Mouse (Mus musculus) limb, embryonic 11.5 days (tissue): Measurements from ENCODE around the gene Klf14. TPM values are rescaled to one million over a fixed set of nuclear protein-coding genes. Genes with fewer than 3 reads are reported as not detected.
A peak's percentile ranks its signal among the peaks of the same experiment; 100 is the strongest.

Experiments
- ATAC-seq: fragments of 200-750 bp; cut with Nextera tagmentation; 2 replicates; pipeline ENCODE4 v1.8.0; 2017; ENCODE audit warnings: low read depth; ENCODE audit not compliant: insufficient number of reproducible peaks, low FRiP score, low TSS enrichment
- DNase-seq: peaks from one replicate; pipeline ENCODE4 v3.0.0-alpha.2; 2015; ENCODE audit warnings: low spot score
- H3K27ac ChIP-seq: fragments of 300-500 bp; sonication (generic); replicated peaks from 2 replicates; pipeline ENCODE4 v1.5.1; 2014; ENCODE audit warnings: low read depth, mild to moderate bottlenecking, low read length
- H3K27me3 ChIP-seq: fragments of 300-500 bp; sonication (generic); 2 replicates; pipeline ENCODE4 v1.6.1; 2014; ENCODE audit warnings: mild to moderate bottlenecking, low read length, mixed read lengths; ENCODE audit not compliant: control insufficient read depth, insufficient read depth
- H3K36me3 ChIP-seq: fragments of 300-500 bp; sonication (generic); 2 replicates; pipeline ENCODE4 v1.6.1; 2014; ENCODE audit warnings: mild to moderate bottlenecking, low read length, moderate library complexity, mixed read lengths; ENCODE audit not compliant: control insufficient read depth, insufficient read depth
- H3K4me1 ChIP-seq: fragments of 300-500 bp; sonication (generic); 2 replicates; pipeline ENCODE4 v1.6.1; 2014; ENCODE audit warnings: low read length, mixed read lengths; ENCODE audit not compliant: control insufficient read depth, insufficient read depth
- H3K4me2 ChIP-seq: fragments of 300-500 bp; sonication (generic); 2 replicates; pipeline ENCODE4 v1.6.1; 2014; ENCODE audit warnings: low read depth, mild to moderate bottlenecking, moderate library complexity; ENCODE audit not compliant: severe bottlenecking
- H3K4me3 ChIP-seq: fragments of 300-500 bp; sonication (generic); 2 replicates; pipeline ENCODE4 v1.5.1; 2014; ENCODE audit warnings: low read depth, low read length
- H3K9ac ChIP-seq: fragments of 300-500 bp; sonication (generic); 2 replicates; pipeline ENCODE4 v1.6.1; 2014; ENCODE audit warnings: mild to moderate bottlenecking, low read length
- H3K9me3 ChIP-seq: fragments of 300-500 bp; sonication (generic); 2 replicates; pipeline ENCODE4 v1.6.1; 2016; ENCODE audit warnings: low read length; ENCODE audit not compliant: control insufficient read depth
- WGBS: fragments of 180-500 bp; shearing (Covaris S2); extraction: QIAGEN DNeasy Blood & Tissue Kit; methylation state at CpG from one replicate; pipeline ENCODE4 v1.1.7; 2014; 5-methylcytosine and 5-hydroxymethylcytosine counted together
- polyA plus RNA-seq: library from polyadenylated mRNA; unstranded; fragments of >200 nt; fragmentation: Nextera tagmentation; extraction: Ambion mirVana; gene quantifications from 2 replicates; pipeline ENCODE4 v1.2.1, GENCODE M21; 2014

Gene Klf14
- polyA plus RNA-seq, 1 experiment from 2014 or later, result 1.1 TPM

DNA sequence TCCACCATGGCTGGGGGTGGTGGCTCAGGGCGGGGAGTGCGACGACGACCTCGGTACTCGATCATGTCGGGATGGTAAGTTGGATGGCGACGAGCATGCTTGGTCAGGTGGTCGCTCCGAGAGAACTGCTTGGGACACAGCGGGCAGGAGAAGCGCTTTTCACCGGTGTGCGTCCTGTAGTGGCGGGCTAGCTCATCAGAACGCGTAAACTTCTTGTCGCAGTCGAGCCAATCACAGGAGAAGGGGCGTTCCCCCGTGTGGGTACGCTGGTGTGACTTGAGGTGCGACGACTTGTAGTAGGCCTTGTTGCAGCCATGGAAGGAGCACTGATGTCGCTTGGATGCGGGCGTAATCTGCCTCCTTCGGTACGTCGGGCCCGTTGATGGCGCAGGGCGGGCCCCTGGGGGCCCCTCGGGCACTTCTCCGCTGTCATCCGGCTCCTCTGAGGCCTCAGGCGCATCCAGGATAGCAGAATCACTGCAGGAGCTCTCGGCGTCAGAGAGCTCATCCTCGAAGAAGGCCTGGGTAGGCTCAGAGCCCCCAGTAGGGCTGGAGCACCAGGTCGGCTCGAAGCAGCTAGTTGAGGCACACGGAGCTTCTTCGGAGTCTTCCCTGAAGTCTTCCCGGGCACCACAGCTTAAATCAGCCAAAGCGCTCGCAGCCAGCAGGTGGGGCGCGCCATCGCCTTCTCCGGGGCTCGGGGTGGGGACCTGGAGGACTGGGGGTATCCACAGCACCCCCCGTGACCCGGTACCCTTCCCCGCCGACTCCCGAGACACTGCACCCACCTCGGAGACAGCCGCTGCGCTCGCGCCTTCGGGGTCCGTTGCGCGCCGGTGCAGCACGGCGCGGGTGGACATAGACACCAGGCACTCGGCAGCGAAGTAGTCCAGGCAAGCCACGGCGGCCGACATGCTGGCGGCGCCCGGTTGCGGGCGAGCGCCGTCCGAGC, 818 bp downstream of the Klf14 start:
- 5% methylated on average over 81 of the region's 84 CpGs for WGBS
- H3K27ac ChIP-seq, result no peak overlapping the region
- peak; percentile 66 for DNase-seq
- H3K4me1 ChIP-seq, result no peaks in the 10 kb centered on the region
- H3K27me3 ChIP-seq, result peaks cover 22% of the 10 kb centered on the region
- no peak overlapping the region for H3K9ac ChIP-seq
- peak overlapping the region; percentile 48 for H3K4me3 ChIP-seq
- H3K4me2 ChIP-seq, result peak overlapping the region; percentile 74
- ATAC-seq, result no peak
- H3K36me3 ChIP-seq, result no peaks in the 10 kb centered on the region
- H3K9me3 ChIP-seq, result peaks cover 16% of the 10 kb centered on the region

DNA sequence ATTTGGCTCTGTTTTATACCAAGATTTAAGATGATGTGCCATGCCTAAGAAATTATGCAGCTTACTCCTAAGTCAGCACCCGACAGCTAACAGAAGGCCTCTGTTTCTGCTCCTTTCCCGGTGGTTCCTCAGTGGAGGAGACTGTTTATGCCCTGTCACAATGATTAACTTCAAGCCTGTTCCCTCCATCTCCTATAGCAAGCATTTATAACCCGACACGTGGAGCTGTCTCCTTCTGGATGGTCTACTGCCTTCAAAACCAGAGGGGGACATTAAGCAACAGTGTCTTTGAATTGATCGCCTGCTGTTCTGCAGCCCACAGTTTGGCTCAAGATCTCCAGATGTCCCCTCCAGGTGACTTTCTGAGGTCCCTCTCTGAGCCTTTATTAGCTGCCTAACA, 19.6 kb downstream of the Klf14 start:
- Histone ChIP-seq H3K27me3 (no peaks in the 10 kb centered on the region), H3K9me3 (no peaks in the 10 kb centered on the region), H3K36me3 (no peaks in the 10 kb centered on the region), H3K27ac (no peak overlapping the region), H3K4me2 (no peak overlapping the region), H3K4me3 (no peak overlapping the region), H3K4me1 (no peaks in the 10 kb centered on the region), H3K9ac (no peak overlapping the region)
- ATAC-seq, result no peak
- DNase-seq, result no peak
- WGBS, result 38% methylated on average over 5 of the region's 5 CpGs

DNA sequence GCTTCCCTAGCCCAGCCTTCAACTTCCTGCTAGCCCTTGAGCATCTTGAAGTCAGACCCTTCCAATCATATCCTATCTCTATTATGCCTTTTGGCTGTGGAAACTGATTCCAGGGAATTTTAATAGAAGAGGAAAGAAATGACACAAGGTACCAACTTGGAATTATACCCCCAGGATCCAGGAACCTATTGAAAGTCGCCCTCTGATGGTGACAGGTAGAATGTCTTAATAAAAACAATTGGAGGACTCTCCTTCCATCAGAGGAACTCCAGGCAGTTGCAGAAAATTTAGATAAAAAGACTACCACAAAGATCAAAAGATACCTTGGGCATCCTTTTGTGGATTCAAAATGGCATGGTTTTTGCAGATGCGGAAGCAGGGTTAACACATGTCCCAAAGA, 36.1 kb downstream of the Klf14 start:
- no peaks in the 10 kb centered on the region for H3K36me3 ChIP-seq
- no peak overlapping the region for H3K4me2 ChIP-seq
- H3K9me3 ChIP-seq, result no peaks in the 10 kb centered on the region
- H3K9ac ChIP-seq, result no peak overlapping the region
- DNase-seq (no peak), ATAC-seq (no peak)
- WGBS, result 44% methylated on average over 2 of the region's 2 CpGs
- no peaks in the 10 kb centered on the region for H3K4me1 ChIP-seq
- no peak overlapping the region for H3K4me3 ChIP-seq
- H3K27ac ChIP-seq, result no peak overlapping the region
- no peaks in the 10 kb centered on the region for H3K27me3 ChIP-seq

- WGBS, result 78% methylated on average over 10 of the region's 11 CpGs
- ATAC-seq, result no peak
These were observed 37.1 kb downstream of the Klf14 start for GRCm38 (mm10) chr6:30921826-30922225.

DNA sequence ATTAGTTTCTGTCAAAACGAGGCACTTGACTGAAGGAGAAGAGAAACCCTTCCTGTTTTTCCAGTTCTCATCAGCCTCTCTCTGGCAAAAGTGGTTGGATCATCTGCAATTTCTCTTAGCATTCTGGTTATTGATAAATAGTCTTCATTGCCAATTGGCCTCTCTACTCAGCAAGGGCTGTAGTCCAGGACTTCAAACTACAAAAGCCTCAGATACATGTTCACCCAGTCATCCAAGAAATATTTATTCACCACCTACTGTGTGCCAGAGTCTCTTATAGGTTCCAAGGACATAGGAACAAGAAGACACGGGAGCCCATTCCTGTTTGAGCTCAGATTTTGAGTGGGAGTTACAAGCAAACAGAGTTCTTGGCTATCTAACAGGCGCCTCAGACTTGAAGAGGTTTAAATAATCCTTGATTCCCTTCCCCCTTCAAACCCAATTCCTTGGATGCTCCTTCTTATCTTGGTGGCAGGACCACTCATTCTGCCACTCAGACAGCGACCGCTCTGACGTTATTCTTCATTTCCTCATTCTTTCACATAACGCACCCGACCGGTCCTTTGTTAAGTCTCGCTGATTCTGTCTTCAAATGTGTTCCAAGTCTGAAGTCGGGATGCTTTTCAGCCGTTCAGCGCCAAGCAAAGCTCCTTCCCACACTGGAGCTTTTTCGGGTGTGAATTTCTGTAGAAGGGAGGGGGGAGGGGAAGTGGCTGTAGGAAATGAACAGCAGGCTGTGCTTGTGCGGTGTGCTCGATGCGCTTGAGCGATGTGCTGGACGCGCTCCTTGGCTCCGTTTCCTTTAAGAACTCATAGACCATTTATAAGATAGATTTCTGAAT, 37.8 kb downstream of the Klf14 start:
- no peak overlapping the region for H3K27ac ChIP-seq

More at GRCm38 (mm10) chr6:30921826-30922225, 37.1 kb downstream of the Klf14 start:
- no peak overlapping the region for H3K4me3 ChIP-seq
- H3K4me1 ChIP-seq, result no peaks in the 10 kb centered on the region
- H3K4me2 ChIP-seq, result no peak overlapping the region
- no peaks in the 10 kb centered on the region for H3K36me3 ChIP-seq
- no peak overlapping the region for H3K9ac ChIP-seq
- no peaks in the 10 kb centered on the region for H3K27me3 ChIP-seq
- no peaks in the 10 kb centered on the region for H3K9me3 ChIP-seq
- DNase-seq, result no peak
- H3K27ac ChIP-seq, result no peak overlapping the region

GRCm38 (mm10) chr6:30915473-30915872, 43.4 kb downstream of the Klf14 start, which contains the start of gene Tsga13:
TSS of gene Tsga13 (minus strand) at chr6:30915573.
- H3K4me1 ChIP-seq, result no peaks in the 10 kb centered on the region
- no peaks in the 10 kb centered on the region for H3K9me3 ChIP-seq
- DNase-seq (no peak), ATAC-seq (no peak)
- no peak within 1 kb of the TSS for H3K27ac ChIP-seq
- H3K4me3 ChIP-seq, result no peak within 1 kb of the TSS
- no peak within 1 kb of the TSS for H3K9ac ChIP-seq
- no peak within 1 kb of the TSS for H3K4me2 ChIP-seq
- H3K27me3 ChIP-seq, result no peaks in the 10 kb centered on the region
- H3K36me3 ChIP-seq, result no peaks in the 10 kb centered on the region
- WGBS, result 95% methylated on average over 2 of the region's 2 CpGs

More for the DNA sequence above, 37.8 kb downstream of the Klf14 start:
- no peak overlapping the region for H3K9ac ChIP-seq
- H3K4me2 ChIP-seq, result no peak overlapping the region
- no peaks in the 10 kb centered on the region for H3K27me3 ChIP-seq
- 74% methylated on average over 21 of the region's 21 CpGs for WGBS
- no peak for DNase-seq
- ATAC-seq, result no peak
- H3K4me3 ChIP-seq, result no peak overlapping the region
- no peaks in the 10 kb centered on the region for H3K9me3 ChIP-seq
- H3K4me1 ChIP-seq, result no peaks in the 10 kb centered on the region
- H3K36me3 ChIP-seq, result no peaks in the 10 kb centered on the region

DNA sequence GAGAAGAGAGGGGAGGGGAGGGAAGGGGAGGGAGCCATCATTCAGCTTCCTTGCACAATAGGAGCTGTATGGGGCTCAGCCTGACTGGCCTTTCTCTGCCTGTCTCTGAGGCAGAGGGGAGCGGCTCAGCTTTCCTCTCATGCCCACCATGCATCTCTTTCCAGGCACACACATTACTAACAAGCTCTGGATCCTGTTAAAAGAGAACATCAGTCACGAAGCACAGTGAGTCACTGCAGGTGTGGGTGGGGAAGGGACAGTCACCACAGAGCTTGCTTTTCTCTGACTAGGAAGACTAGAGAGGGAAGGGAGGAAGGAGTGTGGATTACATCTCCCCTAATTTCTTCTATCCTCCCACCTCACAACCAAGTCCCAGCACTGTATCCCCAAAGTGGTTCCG, 50.9 kb downstream of the Klf14 start:
- H3K9me3 ChIP-seq, result no peaks in the 10 kb centered on the region
- H3K27ac ChIP-seq, result no peak overlapping the region
- no peak overlapping the region for H3K4me3 ChIP-seq
- no peaks in the 10 kb centered on the region for H3K27me3 ChIP-seq
- no peak overlapping the region for H3K9ac ChIP-seq
- ATAC-seq (no peak), DNase-seq (no peak)
- no peaks in the 10 kb centered on the region for H3K4me1 ChIP-seq
- no peak overlapping the region for H3K4me2 ChIP-seq
- no peaks in the 10 kb centered on the region for H3K36me3 ChIP-seq
- 52% methylated on average over 3 of the region's 3 CpGs for WGBS
